Mouse (Mus musculus): ENCODE data around the gene Cfap126.

- TF ChIP-seq CTCF (conservative IDR thresholded peaks at IDR 0.05; ENCODE audit: low read length): no peak
- TF ChIP-seq NANOG (IDR thresholded peaks at IDR 0.05; ENCODE audit: borderline replicate concordance, low read length): no peak
- no peak for TF ChIP-seq POU5F1 (IDR thresholded peaks at IDR 0.05; ENCODE audit: borderline replicate concordance, low read length)
These were observed 28.0 kb upstream of the Cfap126 start for GRCm38 (mm10) chr1:171085718-171086117.

Measured in E14TG2a.4 (cell line).